Mouse (Mus musculus) sigmoid colon, adult 10 weeks (tissue): ENCODE data around the gene Fkbp5. TPM values are rescaled to one million over a fixed set of nuclear protein-coding genes. Genes with fewer than 3 reads are reported as not detected.

ENCODE experiments used
- polyA plus RNA-seq: library from polyadenylated mRNA; stranded (reverse); fragments of 350-450 nt; fragmentation: Illumina TruSeq; extraction: RNeasy Lipid Tissue Mini Kit (QIAGEN cat#74804); gene quantifications from one replicate; pipeline ENCODE4 v1.2.3, GENCODE M21; 2014; ENCODE audit warnings: low read depth, low replicate concordance

Fkbp5 gene
- polyA plus RNA-seq, result 68.1 TPM

DNA sequence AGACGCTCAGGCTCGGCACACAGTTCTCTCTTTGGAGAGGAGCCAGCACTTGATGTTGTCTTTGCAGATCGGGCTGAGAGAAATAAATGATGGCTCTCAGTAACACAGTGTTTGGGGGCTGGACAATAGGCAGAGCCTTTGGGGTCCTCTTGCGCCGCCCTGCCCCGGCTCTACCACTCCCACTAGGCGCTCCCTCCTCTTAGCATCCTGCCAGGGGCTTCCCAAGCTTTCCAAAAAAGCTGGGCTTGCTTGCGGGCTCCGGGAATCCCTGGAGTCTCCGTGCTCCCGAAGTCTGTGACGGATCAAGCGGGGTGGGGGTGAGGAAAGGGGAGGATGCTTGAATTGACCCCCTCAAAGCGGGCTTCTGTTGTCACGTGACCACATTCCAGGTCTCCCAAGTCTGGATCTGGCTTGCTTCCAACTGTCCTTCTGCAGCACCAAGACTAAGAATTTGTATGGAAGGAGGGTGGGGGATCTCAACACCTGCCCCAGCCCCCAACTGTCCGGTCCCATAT lies at the start of gene Fkbp5:
Gene Fkbp5 (minus strand): TSS at position 87 of the 515 bp plus-strand sequence.

DNA sequence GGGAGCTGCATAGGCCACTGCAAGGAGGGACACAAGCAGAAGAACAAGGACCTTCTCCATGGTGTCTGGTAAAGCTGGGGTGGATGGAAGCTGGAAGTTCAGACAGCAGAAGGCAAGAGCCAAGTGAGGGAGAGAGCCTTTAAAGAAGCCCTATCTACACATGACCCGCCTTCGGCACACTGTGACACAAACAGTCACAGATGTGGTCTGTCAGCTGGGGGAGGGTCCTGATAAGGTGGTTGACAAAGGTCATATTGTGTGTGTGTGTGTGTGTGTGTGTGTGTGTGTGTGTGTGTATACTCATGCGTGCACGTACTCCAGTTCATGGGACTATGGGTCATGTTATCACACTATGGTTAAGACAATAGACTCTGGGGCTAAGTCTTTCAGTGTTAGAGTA lies 43.3 kb upstream of the Fkbp5 start, which contains the start of gene Clps:
Gene Clps (minus strand): TSS at position 169 of the 400 bp plus-strand sequence.

DNA sequence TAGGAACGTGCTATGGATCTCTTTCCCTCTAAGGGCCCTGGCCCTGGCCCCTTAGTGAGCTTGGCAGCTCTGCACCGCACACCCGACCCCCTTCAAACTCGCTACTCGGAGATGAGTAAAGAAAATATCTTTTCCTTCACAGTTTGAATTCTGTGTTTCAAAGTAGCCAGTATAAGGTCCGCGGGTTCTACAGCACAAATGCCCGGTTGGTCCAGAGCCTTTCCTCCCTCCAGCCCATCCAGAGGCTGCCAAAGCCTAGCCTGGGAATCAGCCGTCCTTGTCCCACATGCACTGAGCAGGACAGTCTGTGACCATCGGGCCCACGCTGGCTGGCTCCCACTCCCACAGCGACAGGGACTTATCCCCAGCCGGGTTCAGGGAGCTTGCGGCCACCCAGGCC lies 31.8 kb upstream of the Fkbp5 start, which contains the start of gene Clpsl2:
Gene Clpsl2 (plus strand): TSS at position 301 of the 400 bp plus-strand sequence.

DNA sequence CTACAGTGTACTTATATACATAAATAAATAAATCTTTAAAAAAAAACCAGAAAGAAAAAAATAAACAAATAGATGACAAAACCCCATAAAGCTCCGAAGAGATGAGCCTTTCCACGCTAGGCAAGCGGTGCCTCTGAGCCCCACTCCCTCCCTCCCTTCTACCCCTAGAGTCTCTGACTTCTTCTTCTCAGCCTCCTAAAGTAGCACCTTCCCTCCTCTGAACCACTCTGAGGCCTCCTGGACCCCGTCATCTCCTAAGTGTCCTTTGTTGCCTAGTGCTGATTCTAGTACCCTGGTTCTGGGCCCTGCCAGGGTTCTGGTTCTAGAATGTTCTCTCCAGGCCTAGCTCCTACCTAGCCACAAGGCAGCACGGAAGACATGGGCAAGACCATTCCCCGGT lies 13.2 kb upstream of the Fkbp5 start, which contains the start of gene Armc12:
Gene Armc12 (plus strand): TSS at position 301 of the 400 bp plus-strand sequence.

DNA sequence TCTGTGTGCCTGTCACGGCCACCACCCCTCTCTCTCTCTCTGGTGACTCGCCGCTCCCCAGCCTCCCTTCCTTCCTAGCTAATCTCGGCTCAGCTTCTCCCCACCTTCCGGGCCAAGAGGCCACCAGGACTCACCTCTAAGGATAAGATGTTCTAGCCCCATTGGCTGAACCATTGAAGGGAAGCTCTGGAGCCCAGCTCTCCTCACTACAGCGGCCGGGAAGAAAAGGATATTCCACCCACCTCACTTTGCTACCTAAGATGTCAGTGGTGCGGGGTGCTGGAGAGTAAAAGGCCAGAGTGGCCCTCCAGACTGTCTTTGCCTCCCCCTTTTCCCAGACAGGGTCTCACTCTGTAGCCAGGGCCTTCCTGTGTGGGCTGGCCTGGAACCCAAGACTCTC lies 152.2 kb downstream of the Fkbp5 start, which contains the start of gene Tulp1:
Gene Tulp1 (minus strand): TSS at position 101 of the 400 bp plus-strand sequence.

DNA sequence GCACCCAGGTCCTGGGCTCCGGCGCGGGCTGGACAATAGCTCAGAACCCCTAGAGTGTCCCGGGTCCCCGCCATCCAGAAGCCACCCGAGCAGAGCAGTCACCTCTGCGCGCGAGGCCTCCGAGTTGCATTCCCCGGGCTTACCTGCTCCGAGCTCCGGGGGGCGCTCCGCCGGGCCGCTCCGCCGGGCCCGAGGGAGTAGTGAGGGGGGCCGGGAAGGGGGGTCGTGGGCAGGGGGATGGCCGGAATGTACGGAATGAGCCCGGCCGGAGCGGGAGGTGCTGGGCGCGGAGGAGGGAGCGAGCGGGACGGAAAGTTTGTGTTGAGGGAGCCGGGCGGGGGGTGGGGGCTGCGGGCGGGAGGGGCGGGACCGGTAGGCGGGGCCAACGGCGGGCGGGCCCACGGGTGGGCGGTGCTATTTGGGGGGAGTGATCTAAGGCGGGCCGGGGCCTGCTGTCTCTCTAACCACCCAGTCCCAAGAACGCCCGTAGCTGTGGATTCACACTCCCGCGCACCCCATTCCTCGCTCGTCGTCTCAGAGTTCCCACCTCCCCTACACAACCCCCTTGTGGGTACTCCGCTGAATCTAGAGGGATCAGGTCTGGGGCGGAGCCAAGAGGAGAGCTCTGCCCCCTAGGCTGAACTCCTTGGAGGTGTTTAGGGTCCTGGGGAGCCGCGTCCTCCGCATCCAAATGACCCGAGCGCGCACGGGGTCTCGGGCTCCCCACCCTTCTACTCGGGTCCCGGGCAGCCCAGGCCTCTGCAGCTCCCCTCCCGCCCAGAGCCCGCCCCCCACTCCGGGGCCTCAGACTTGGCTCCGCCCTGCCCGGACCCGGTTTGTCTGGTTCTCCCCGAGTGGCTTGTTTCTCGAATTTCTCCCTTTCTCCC lies 166.6 kb downstream of the Fkbp5 start, which contains the start of gene Tead3:
Gene Tead3 (minus strand): TSS at position 352 of the 887 bp plus-strand sequence.

Other genes with a start within 250 kb of the Fkbp5 start
- not detected for gene Fance, start 204.0 kb downstream of the Fkbp5 start, polyA plus RNA-seq
- gene Rpl10a, start 189.1 kb downstream of the Fkbp5 start, polyA plus RNA-seq, result 170 TPM
- 1.2 TPM for gene Tead3, start 166.7 kb downstream of the Fkbp5 start, polyA plus RNA-seq
- not detected for gene Tulp1, start 152.3 kb downstream of the Fkbp5 start, polyA plus RNA-seq
- not detected for gene Armc12, start 13.3 kb upstream of the Fkbp5 start, polyA plus RNA-seq
- gene Clpsl2, start 31.9 kb upstream of the Fkbp5 start, polyA plus RNA-seq, result not detected
- 4.1 TPM for gene Clps, start 43.2 kb upstream of the Fkbp5 start, polyA plus RNA-seq
- gene Lhfpl5, start 58.1 kb upstream of the Fkbp5 start, polyA plus RNA-seq, result not detected
- 151 TPM for gene Srpk1, start 105.2 kb upstream of the Fkbp5 start, polyA plus RNA-seq
- not detected for gene Slc26a8, start 172.7 kb upstream of the Fkbp5 start, polyA plus RNA-seq
- 59.6 TPM for gene Mapk14, start 173.8 kb upstream of the Fkbp5 start, polyA plus RNA-seq
- gene AC170998.1, start 208.6 kb upstream of the Fkbp5 start, polyA plus RNA-seq, result 7.2 TPM